Mouse (Mus musculus) midbrain, embryonic 13.5 days (tissue): ENCODE measurements around the gene Siva1. TPM values are rescaled to one million over a fixed set of nuclear protein-coding genes. Genes with fewer than 3 reads are reported as not detected.
A peak's percentile ranks its signal among the peaks of the same experiment; 100 is the strongest.

Experiments
- ATAC-seq: fragments of 200-750 bp; cut with Nextera tagmentation; 2 replicates; pipeline ENCODE4 v1.8.0; 2017; ENCODE audit warnings: mild to moderate bottlenecking, moderate TSS enrichment, moderate library complexity
- H3K27ac ChIP-seq: fragments of 300-500 bp; sonication (generic); 2 replicates; pipeline ENCODE4 v1.5.1; 2015; ENCODE audit warnings: inconsistent platforms, mild to moderate bottlenecking, moderate library complexity
- H3K27me3 ChIP-seq: fragments of 300-500 bp; sonication (generic); 2 replicates; pipeline ENCODE4 v1.6.1; 2015; ENCODE audit warnings: mild to moderate bottlenecking, inconsistent platforms
- H3K36me3 ChIP-seq: fragments of 300-500 bp; sonication (generic); 2 replicates; pipeline ENCODE4 v1.6.1; 2015; ENCODE audit warnings: mild to moderate bottlenecking, inconsistent platforms
- H3K4me1 ChIP-seq: fragments of 300-500 bp; sonication (generic); replicated peaks from 2 replicates; pipeline ENCODE4 v1.6.1; 2015; ENCODE audit warnings: inconsistent platforms
- H3K4me2 ChIP-seq: fragments of 300-500 bp; sonication (generic); replicated peaks from 2 replicates; pipeline ENCODE4 v1.6.1; 2015; ENCODE audit warnings: moderate library complexity, mild to moderate bottlenecking, inconsistent platforms
- H3K4me3 ChIP-seq: fragments of 300-500 bp; sonication (generic); replicated peaks from 2 replicates; pipeline ENCODE4 v1.5.1; 2015; ENCODE audit warnings: mild to moderate bottlenecking, inconsistent platforms
- H3K9ac ChIP-seq: fragments of 300-500 bp; sonication (generic); replicated peaks from 2 replicates; pipeline ENCODE4 v1.6.1; 2015; ENCODE audit warnings: mild to moderate bottlenecking, inconsistent platforms
- H3K9me3 ChIP-seq: fragments of 300-500 bp; sonication (generic); 2 replicates; pipeline ENCODE4 v1.6.1; 2016; ENCODE audit warnings: mild to moderate bottlenecking, inconsistent platforms
- WGBS: fragments of 180-500 bp; shearing (Covaris S2); methylation state at CpG from one replicate; pipeline ENCODE4 v1.1.7; 2015; 5-methylcytosine and 5-hydroxymethylcytosine counted together
- polyA plus RNA-seq: library from polyadenylated mRNA; unstranded; fragments of >200 nt; fragmentation: Nextera tagmentation; extraction: Ambion mirVana; gene quantifications from 2 replicates; pipeline ENCODE4 v1.2.1, GENCODE M21; 2015

Gene Siva1
- polyA plus RNA-seq, 1 experiment from 2014 or later: 96.5 TPM

DNA sequence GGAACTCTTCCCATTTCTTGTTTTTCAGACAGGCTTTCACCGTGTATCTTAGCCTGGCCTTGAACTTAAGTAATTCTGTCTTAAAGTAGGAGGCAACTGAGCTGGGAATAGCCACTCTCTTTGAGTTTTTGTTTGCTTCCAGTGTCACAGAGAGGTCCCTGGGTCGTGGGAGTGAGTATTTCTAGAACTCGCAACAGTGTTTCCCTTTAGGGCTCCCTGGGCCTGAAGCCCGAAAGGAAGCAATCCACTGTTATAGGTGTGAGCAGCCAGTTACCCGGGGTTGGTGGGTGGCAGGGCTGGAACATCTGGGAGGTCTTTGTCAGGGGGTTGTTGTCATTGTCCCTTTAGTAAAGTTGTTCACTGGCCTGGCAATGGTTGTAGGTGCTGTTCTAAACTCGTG lies 1.7 kb downstream of the Siva1 start:
- H3K4me3 ChIP-seq: peak overlapping the region; percentile 58
- no peak for ATAC-seq
- H3K9me3 ChIP-seq: no peaks in the 10 kb centered on the region
- peak overlapping the region; percentile 73 for H3K9ac ChIP-seq
- H3K4me2 ChIP-seq: peak overlapping the region; percentile 76
- H3K4me1 ChIP-seq: peaks cover 19% of the 10 kb centered on the region
- peaks cover 34% of the 10 kb centered on the region for H3K36me3 ChIP-seq
- WGBS: 55% methylated on average over 6 of the region's 6 CpGs
- no peaks in the 10 kb centered on the region for H3K27me3 ChIP-seq
- no peak overlapping the region for H3K27ac ChIP-seq

DNA sequence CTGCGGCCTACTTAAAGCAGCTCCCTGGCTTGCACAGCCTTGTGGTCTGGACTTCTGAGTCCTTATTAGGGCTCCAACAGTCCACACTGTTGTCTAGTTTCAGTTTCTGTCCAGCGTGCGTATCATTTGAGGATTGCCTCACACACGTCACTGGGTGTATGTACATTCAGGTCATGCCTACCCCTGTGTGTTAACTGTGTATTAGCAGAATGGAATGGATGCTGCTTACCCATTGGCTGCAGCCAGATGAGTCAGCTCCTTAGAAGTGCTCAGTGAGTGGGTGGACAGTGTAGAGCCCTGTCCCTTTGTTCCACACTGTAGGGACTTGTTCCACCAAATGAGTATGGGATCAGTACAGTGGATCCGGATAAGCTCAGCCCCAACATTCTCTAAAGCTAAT lies 3.6 kb downstream of the Siva1 start:
- Histone ChIP-seq H3K4me1 (peaks cover 21% of the 10 kb centered on the region), H3K9ac (no peak overlapping the region), H3K4me2 (no peak overlapping the region), H3K9me3 (no peaks in the 10 kb centered on the region), H3K36me3 (peaks cover 50% of the 10 kb centered on the region), H3K27ac (no peak overlapping the region), H3K27me3 (no peaks in the 10 kb centered on the region), H3K4me3 (no peak overlapping the region)
- WGBS: 97% methylated on average over 5 of the region's 5 CpGs
- no peak for ATAC-seq

DNA sequence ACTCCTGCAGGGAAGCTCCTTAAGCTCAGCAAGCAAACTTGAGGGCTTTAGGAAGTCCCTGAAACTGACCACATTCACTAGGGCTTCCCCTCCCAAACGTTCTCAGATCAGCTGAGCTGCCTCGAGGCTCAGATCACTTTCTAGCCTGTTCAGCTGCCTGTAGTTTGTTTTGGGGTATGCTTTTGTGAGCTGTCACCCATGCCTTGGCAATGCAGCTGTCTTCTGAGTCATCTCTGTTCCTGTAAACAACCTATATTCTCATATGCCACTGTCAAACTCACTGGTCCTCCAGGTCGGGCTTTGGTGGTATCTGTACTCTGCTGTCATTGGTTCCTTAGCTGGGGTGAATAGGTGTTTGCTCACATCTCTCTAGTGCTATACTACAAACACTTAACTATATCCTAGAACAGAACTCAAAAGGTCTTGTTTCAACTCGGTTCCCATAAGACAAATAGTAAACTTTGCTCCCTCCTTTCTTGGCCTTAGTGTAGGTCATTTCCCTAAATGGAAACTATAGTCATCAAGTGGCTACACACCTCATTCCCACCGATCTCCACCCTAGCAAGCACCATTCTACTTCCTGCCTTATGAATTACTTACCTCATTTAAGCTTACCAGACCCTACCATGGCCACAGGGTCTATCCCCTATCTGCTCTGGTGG lies 7.4 kb downstream of the Siva1 start:
- no peak overlapping the region for H3K4me3 ChIP-seq
- H3K36me3 ChIP-seq: peaks cover 87% of the 10 kb centered on the region
- H3K9me3 ChIP-seq: no peaks in the 10 kb centered on the region
- H3K27ac ChIP-seq: no peak overlapping the region
- H3K4me2 ChIP-seq: no peak overlapping the region
- no peak for ATAC-seq
- H3K4me1 ChIP-seq: peaks cover 11% of the 10 kb centered on the region
- 82% methylated on average over 5 of the region's 5 CpGs for WGBS
- no peaks in the 10 kb centered on the region for H3K27me3 ChIP-seq
- H3K9ac ChIP-seq: no peak overlapping the region

DNA sequence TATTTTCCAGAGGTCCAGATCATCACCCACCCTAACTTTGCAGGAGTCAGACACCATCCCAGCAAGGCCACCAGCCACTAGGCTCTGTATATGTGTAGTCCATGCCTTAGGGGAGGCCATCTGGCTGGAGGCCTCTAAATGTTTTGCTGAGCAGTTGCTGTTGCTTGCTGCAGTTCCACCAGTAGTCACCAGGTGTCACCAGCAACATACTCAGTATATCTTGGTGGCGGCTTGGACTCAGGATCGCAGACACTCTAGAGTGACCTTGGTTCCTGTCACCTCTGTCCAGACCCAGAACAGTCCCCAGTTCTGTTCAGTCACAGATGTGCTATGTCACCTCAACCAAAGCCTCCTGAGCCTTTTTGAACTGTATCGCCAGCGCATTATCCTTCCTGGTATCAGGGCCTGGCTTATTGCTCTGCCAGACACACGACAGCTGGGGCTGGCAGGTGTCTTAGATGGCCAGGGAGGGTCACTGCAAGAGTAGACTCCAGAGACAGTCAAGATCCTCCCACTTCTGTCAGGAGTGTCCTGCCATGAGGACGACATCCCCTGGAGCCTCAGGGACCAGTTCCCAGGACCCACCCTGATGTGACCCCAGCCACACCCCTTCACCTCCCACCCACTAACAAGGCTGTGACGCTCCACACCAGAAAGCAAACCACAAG lies 8.8 kb downstream of the Siva1 start:
- peak overlapping the region; percentile 32; the same call in 1 of the 2 replicates for H3K27ac ChIP-seq
- no peak overlapping the region for H3K4me2 ChIP-seq
- WGBS: 54% methylated on average over 7 of the region's 7 CpGs
- no peaks in the 10 kb centered on the region for H3K9me3 ChIP-seq
- peak; percentile 70 for ATAC-seq
- H3K36me3 ChIP-seq: peaks cover 91% of the 10 kb centered on the region
- no peak overlapping the region for H3K9ac ChIP-seq
- no peaks in the 10 kb centered on the region for H3K27me3 ChIP-seq
- 0 out of 2 replicates have a peak, but pooled peaks cover 9% of the 10 kb centered on the region for H3K4me1 ChIP-seq
- H3K4me3 ChIP-seq: no peak overlapping the region

DNA sequence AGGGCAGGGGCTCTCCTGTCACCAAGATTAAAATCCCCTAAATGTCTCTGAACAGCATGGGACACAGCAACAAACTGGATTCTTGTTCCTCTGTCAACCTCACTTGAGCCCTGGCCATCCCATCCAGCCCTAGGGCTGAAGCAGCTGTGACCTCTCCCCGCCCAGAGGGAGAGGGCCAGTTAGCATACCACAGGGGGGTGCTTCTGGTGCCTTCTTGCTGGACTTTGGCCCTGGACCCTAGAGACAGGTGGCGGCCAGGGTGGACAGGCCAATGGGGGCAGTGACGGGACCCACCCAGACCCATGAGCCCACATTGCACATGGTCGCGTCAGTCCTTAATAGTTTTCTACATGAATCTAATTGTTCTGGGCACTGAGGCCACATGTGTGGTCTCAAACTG lies 9.6 kb downstream of the Siva1 start:
- 93% methylated on average over 5 of the region's 5 CpGs for WGBS
- Histone ChIP-seq H3K4me3 (no peak overlapping the region), H3K4me1 (0 out of 2 replicates have a peak, but pooled peaks cover 9% of the 10 kb centered on the region), H3K27ac (peak overlapping the region; percentile 32; the same call in 1 of the 2 replicates), H3K9ac (no peak overlapping the region), H3K36me3 (peaks cover 91% of the 10 kb centered on the region), H3K9me3 (no peaks in the 10 kb centered on the region), H3K27me3 (no peaks in the 10 kb centered on the region), H3K4me2 (no peak overlapping the region)
- ATAC-seq: no peak

DNA sequence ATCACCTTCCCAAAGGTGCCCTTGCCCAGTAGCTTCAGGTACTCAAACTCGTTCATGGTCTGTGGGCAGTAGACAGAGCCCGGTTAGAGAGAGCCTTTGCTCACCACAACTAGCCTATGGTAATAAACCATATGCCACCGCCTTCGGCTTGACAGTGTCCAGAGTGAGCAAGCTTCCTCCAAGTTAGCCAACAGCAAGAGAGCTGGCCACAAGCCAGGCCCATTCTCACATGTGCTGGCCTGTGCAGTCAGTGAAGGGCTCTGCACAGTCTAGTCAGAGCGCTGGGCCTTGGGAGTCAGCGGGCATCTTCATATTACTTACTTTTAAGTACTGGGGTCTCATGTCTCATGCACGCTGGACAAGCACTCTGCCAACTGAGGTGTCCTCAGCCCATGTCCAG lies 14.1 kb downstream of the Siva1 start:
- Histone ChIP-seq H3K9me3 (no peaks in the 10 kb centered on the region), H3K9ac (no peak overlapping the region), H3K36me3 (peaks cover 87% of the 10 kb centered on the region), H3K27ac (no peak overlapping the region), H3K4me1 (peaks cover 45% of the 10 kb centered on the region), H3K27me3 (no peaks in the 10 kb centered on the region), H3K4me2 (no peak overlapping the region), H3K4me3 (no peak overlapping the region)
- whole genome bisulfite sequencing: 97% methylated on average over 7 of the region's 7 CpGs
- no peak for ATAC-seq

DNA sequence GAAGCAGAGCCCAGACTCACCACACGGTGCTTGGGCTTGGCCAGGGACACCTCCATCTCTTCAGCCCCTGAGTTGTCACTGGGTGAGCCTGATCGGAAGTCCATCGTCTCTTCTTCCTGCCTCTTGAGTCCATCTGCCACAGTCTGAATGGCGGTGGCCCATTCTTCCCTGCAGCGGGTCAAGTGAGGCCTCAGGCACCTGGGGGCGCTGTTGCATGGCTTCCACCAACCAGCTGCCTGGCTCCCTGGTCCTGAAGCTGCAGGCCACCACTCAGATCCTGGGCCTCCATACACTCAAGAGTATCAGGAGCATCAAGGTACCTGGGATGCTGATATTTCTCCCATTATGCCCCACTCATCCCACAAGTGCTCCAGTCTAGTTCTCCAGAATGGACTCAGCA lies 14.6 kb downstream of the Siva1 start:
- no peak for ATAC-seq
- H3K4me2 ChIP-seq: no peak overlapping the region
- peaks cover 50% of the 10 kb centered on the region for H3K4me1 ChIP-seq
- H3K4me3 ChIP-seq: no peak overlapping the region
- 78% methylated on average over 6 of the region's 6 CpGs for WGBS
- no peaks in the 10 kb centered on the region for H3K9me3 ChIP-seq
- H3K9ac ChIP-seq: no peak overlapping the region
- H3K36me3 ChIP-seq: peaks cover 82% of the 10 kb centered on the region
- H3K27me3 ChIP-seq: no peaks in the 10 kb centered on the region
- no peak overlapping the region for H3K27ac ChIP-seq

DNA sequence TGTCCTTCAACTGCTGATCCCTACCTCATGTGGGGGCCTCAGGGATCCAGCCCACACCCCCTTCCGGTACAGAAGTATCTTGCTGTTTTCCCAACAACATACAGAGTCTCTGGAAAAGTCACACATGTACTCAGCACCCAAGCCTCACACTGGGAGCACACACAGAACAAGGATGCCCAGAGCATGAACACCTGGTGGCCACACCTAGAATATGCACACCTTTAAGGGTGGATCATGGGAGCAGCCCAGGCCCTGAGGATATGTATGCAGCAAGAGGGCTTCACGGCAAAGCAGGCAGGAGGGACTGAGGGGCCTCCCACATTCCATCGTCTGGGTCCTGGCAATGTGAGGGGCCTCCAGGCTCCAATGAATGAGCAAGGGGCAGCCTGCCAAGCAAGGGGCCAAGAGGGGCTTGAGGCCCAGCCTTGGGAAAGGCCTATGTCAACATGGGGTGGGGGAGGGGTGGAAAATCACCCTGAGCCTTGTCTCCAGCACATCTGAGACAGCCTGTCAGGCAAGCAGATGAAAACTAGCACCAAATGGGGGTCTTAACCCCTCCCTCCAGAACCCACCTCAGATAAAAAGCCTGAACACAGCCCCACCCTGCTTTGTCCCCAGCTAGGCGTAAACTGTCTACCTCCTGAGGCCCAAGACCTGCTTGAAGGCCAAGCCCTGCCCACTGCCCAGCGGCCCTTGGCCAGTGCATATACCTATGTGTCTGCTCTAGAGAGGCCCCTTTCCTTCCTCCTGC lies 16.3 kb downstream of the Siva1 start:
- peaks cover 63% of the 10 kb centered on the region for H3K4me1 ChIP-seq
- 25% methylated on average over 5 of the region's 5 CpGs for WGBS
- peak overlapping the region; percentile 94 for H3K27ac ChIP-seq
- no peaks in the 10 kb centered on the region for H3K27me3 ChIP-seq
- H3K9ac ChIP-seq: peak overlapping the region; percentile 48
- H3K9me3 ChIP-seq: no peaks in the 10 kb centered on the region
- H3K36me3 ChIP-seq: peaks cover 76% of the 10 kb centered on the region
- H3K4me2 ChIP-seq: peak overlapping the region; percentile 33; the same call in 1 of the 2 replicates
- H3K4me3 ChIP-seq: no peak overlapping the region
- ATAC-seq: peak; percentile 57

DNA sequence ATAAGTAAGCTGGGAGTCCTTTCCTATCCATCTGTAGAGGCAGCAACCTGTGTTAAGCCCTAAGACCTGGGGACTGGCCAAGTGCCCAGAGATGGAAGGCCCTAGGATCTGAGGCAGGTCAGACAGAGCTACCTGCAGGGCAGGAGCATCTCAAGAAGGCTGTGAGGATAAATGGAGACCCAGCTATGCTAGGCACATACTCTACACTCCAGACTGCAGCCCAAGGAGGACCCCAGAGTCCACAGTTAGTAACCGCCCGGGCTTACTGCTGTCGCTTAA lies 16.8 kb downstream of the Siva1 start:
- peak overlapping the region; percentile 94 for H3K27ac ChIP-seq
- ATAC-seq: no peak
- H3K4me1 ChIP-seq: peaks cover 68% of the 10 kb centered on the region
- peaks cover 76% of the 10 kb centered on the region for H3K36me3 ChIP-seq
- H3K9me3 ChIP-seq: no peaks in the 10 kb centered on the region
- H3K4me2 ChIP-seq: peak overlapping the region; percentile 33; the same call in 1 of the 2 replicates
- peak overlapping the region; percentile 48; the same call in 1 of the 2 replicates for H3K9ac ChIP-seq
- H3K27me3 ChIP-seq: no peaks in the 10 kb centered on the region
- WGBS: 68% methylated on average over 3 of the region's 3 CpGs
- H3K4me3 ChIP-seq: no peak overlapping the region

DNA sequence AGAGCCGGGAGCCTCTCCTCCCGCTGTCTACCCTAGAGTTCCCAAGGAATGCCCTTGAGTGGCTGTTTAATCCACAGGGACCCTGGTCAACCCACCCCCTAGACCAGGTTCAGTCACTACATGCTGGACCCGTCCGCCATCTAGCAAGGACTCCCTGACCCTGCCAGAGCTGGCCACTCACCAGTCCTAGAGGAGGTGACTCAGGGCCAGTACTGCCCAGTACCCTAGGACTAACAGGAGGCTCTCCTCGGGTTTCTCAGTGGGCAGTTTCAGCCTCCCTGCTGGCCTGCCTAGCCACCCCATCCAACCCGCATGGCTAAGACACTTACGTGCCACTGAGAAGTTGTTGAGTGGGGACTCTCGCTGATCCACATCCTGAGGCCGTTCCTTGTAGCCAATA lies 17.4 kb downstream of the Siva1 start:
- H3K27me3 ChIP-seq: no peaks in the 10 kb centered on the region
- no peak for ATAC-seq
- H3K4me2 ChIP-seq: no peak overlapping the region
- peaks cover 76% of the 10 kb centered on the region for H3K36me3 ChIP-seq
- H3K9me3 ChIP-seq: no peaks in the 10 kb centered on the region
- H3K27ac ChIP-seq: peak overlapping the region; percentile 94
- H3K4me3 ChIP-seq: no peak overlapping the region
- peak overlapping the region; percentile 48; the same call in 1 of the 2 replicates for H3K9ac ChIP-seq
- WGBS: 82% methylated on average over 9 of the region's 9 CpGs
- peaks cover 74% of the 10 kb centered on the region for H3K4me1 ChIP-seq

DNA sequence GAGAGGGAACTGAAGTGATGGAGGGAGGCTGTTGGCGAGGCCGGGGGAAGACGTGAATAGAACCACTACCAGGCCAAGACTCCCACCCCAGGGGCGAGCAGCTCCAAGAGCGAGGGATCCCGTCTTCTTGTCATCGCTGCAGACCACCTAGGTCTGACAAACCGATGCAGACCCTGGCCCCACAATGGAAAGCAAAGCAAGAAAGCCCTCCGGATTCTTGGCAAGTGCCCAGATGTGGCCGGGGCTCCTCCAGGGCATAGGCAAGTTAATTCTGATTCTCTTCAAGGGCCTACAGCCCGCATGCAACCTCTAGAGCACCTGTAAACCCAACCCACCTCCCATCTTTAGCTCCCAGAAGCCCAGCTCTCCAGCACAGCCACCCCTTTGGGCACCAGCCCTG lies 18.8 kb downstream of the Siva1 start:
- Histone ChIP-seq H3K4me2 (peak overlapping the region; percentile 35), H3K4me3 (no peak overlapping the region), H3K9ac (peak overlapping the region; percentile 48), H3K36me3 (peaks cover 73% of the 10 kb centered on the region), H3K9me3 (no peaks in the 10 kb centered on the region), H3K27ac (peak overlapping the region; percentile 94), H3K27me3 (no peaks in the 10 kb centered on the region), H3K4me1 (peaks cover 87% of the 10 kb centered on the region)
- whole genome bisulfite sequencing: 75% methylated on average over 11 of the region's 11 CpGs
- no peak for ATAC-seq

DNA sequence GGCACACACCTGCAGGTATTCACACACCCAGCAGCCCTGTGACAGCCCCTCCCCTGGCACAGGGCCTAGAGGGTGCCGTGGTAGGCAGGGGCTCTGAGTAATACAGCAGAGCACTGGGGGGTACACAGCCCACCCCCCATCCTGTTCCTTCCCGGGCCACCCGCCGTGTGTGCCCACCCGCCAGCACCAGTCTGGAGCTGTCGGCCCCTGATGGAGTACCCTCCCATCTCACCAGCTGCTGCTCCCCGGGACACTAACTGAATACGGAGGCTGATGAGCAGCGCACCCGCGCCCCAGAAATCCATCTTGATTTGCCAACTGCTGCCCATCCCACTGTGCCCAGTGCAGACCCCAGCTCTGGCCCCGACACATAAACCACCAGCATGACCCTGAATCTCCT lies 19.2 kb downstream of the Siva1 start:
- Histone ChIP-seq H3K27me3 (no peaks in the 10 kb centered on the region), H3K4me3 (no peak overlapping the region), H3K4me2 (peak overlapping the region; percentile 35), H3K27ac (peak overlapping the region; percentile 94), H3K9me3 (no peaks in the 10 kb centered on the region), H3K9ac (peak overlapping the region; percentile 48), H3K4me1 (peaks cover 91% of the 10 kb centered on the region), H3K36me3 (peaks cover 73% of the 10 kb centered on the region)
- no peak; the same call in 1 of the 2 replicates for ATAC-seq
- 48% methylated on average over 12 of the region's 12 CpGs for WGBS
